Mouse (Mus musculus): Measurements from ENCODE around the gene Cyp4a29. TPM values are rescaled to one million over a fixed set of nuclear protein-coding genes. Genes with fewer than 3 reads are reported as not detected.
"Not testable (repeated sequence)": the region's sequence is repeated elsewhere in the genome, so short reads cannot be mapped to it uniquely, and the experiment has no call there.

Cyp4a29 gene
- total RNA-seq (2021): not detected

GRCm38 (mm10) chr4:115241784-115242183 lies at the start of gene Cyp4a29:
Gene Cyp4a29, plus strand, starts transcription at chr4:115242084.
- DNase-seq: no peak

- DNase-seq: not testable (repeated sequence)
Measured at GRCm38 (mm10) chr4:115232901-115233300, 9.0 kb upstream of the Cyp4a29 start.

- DNase-seq: no peak
Measured at GRCm38 (mm10) chr4:115236462-115237096, 5.3 kb upstream of the Cyp4a29 start.

GRCm38 (mm10) chr4:115264687-115265569 lies 23.0 kb downstream of the Cyp4a29 start:
- DNase-seq: not testable (repeated sequence)

- DNase-seq: not testable (repeated sequence)
Measured at GRCm38 (mm10) chr4:115278215-115278982, 36.5 kb downstream of the Cyp4a29 start.

GRCm38 (mm10) chr4:115280342-115280741 lies 38.5 kb downstream of the Cyp4a29 start:
- DNase-seq: no peak

GRCm38 (mm10) chr4:115280779-115281178 lies 38.9 kb downstream of the Cyp4a29 start:
- not testable (repeated sequence) for DNase-seq

GRCm38 (mm10) chr4:115281231-115281767 lies 39.4 kb downstream of the Cyp4a29 start:
- not testable (repeated sequence) for DNase-seq

GRCm38 (mm10) chr4:115298746-115299145 lies 56.9 kb downstream of the Cyp4a29 start, which contains the start of gene Cyp4a12a:
Gene Cyp4a12a, plus strand, starts transcription at chr4:115299046.
- not testable (repeated sequence) for DNase-seq

Other genes with a start within 250 kb of the Cyp4a29 start
- gene Stil, start 241.9 kb upstream of the Cyp4a29 start, total RNA-seq (2021): 10 to 100 TPM; 10.4 to 12.6 TPM
- 1 to 10 TPM; 5.5 to 7.0 TPM for gene Tal1, start 185.7 kb upstream of the Cyp4a29 start, total RNA-seq (2021)
- under 1 TPM; 0.72 to 0.93 TPM for gene Pdzk1ip1, start 153.4 kb upstream of the Cyp4a29 start, total RNA-seq (2021)
- gene Cyp4x1, start 107.8 kb upstream of the Cyp4a29 start, total RNA-seq (2021): not detected
- not detected for gene Cyp4a12a, start 57.0 kb downstream of the Cyp4a29 start, total RNA-seq (2021)
- gene Cyp4a12b, start 169.5 kb downstream of the Cyp4a29 start, total RNA-seq (2021): not detected
- not detected for gene Cyp4a30b, start 210.5 kb downstream of the Cyp4a29 start, total RNA-seq (2021)

Measured in heart, postnatal 4 days (tissue).